Mouse (Mus musculus) neural tube, embryonic 11.5 days (tissue): ENCODE measurements around the gene Cd300lb. TPM values are rescaled to one million over a fixed set of nuclear protein-coding genes. Genes with fewer than 3 reads are reported as not detected.
"Not testable (repeated sequence)": the region's sequence is repeated elsewhere in the genome, so short reads cannot be mapped to it uniquely, and the experiment has no call there.

Source experiments
- ATAC-seq: fragments of 200-750 bp; cut with Nextera tagmentation; 2 replicates; pipeline ENCODE4 v1.8.0; 2017; ENCODE audit warnings: moderate number of reproducible peaks, mild to moderate bottlenecking, moderate TSS enrichment, moderate library complexity; ENCODE audit not compliant: insufficient read depth, low FRiP score, low TSS enrichment
- DNase-seq: peaks from one replicate; pipeline ENCODE4 v3.0.0-alpha.2; 2015; ENCODE audit warnings: low spot score
- H3K27ac ChIP-seq: fragments of 300-500 bp; sonication (generic); 2 replicates; pipeline ENCODE4 v1.5.1; 2014; ENCODE audit warnings: low read depth, mild to moderate bottlenecking, low read length
- H3K27me3 ChIP-seq: fragments of 300-500 bp; sonication (generic); 2 replicates; pipeline ENCODE4 v1.6.1; 2014; ENCODE audit warnings: mild to moderate bottlenecking, low read length, mixed read lengths; ENCODE audit not compliant: control insufficient read depth, insufficient read depth
- H3K36me3 ChIP-seq: fragments of 300-500 bp; sonication (generic); 2 replicates; pipeline ENCODE4 v1.6.1; 2014; ENCODE audit warnings: mild to moderate bottlenecking, low read length, moderate library complexity, mixed read lengths; ENCODE audit not compliant: control insufficient read depth, insufficient read depth
- H3K4me1 ChIP-seq: fragments of 300-500 bp; sonication (generic); 2 replicates; pipeline ENCODE4 v1.6.1; 2014; ENCODE audit warnings: low read length, mixed read lengths; ENCODE audit not compliant: control insufficient read depth, insufficient read depth
- H3K4me2 ChIP-seq: fragments of 300-500 bp; sonication (generic); 2 replicates; pipeline ENCODE4 v1.6.1; 2014; ENCODE audit warnings: low read depth, mild to moderate bottlenecking, moderate library complexity
- H3K4me3 ChIP-seq: fragments of 300-500 bp; sonication (generic); 2 replicates; pipeline ENCODE4 v1.5.1; 2014; ENCODE audit warnings: low read depth, low read length
- H3K9ac ChIP-seq: fragments of 300-500 bp; sonication (generic); 2 replicates; pipeline ENCODE4 v1.6.1; 2014; ENCODE audit warnings: mild to moderate bottlenecking, low read length
- H3K9me3 ChIP-seq: fragments of 300-500 bp; sonication (generic); 2 replicates; pipeline ENCODE4 v1.6.1; 2016; ENCODE audit warnings: low read length; ENCODE audit not compliant: control insufficient read depth
- WGBS: fragments of 180-500 bp; shearing (Covaris S2); extraction: QIAGEN DNeasy Blood & Tissue Kit; methylation state at CpG from one replicate; pipeline ENCODE4 v1.1.7; 2014; 5-methylcytosine and 5-hydroxymethylcytosine counted together
- polyA plus RNA-seq: library from polyadenylated mRNA; unstranded; fragments of >200 nt; fragmentation: Nextera tagmentation; extraction: Ambion mirVana; gene quantifications from 2 replicates; pipeline ENCODE4 v1.2.1, GENCODE M21; 2014

The Cd300lb gene
- polyA plus RNA-seq, 1 experiment from 2014 or later, result 0.20 TPM

GRCm38 (mm10) chr11:114923961-114924360, 10.2 kb downstream of the Cd300lb start:
- no peak overlapping the region for H3K4me2 ChIP-seq
- no peak overlapping the region for H3K9ac ChIP-seq
- ATAC-seq (no peak), DNase-seq (peak; percentile 26)
- H3K9me3 ChIP-seq, result no peaks in the 10 kb centered on the region
- no peak overlapping the region for H3K4me3 ChIP-seq
- 70% methylated on average over 4 of the region's 4 CpGs for WGBS
- no peaks in the 10 kb centered on the region for H3K36me3 ChIP-seq
- no peak overlapping the region for H3K27ac ChIP-seq
- H3K27me3 ChIP-seq, result no peaks in the 10 kb centered on the region
- H3K4me1 ChIP-seq, result no peaks in the 10 kb centered on the region

DNA sequence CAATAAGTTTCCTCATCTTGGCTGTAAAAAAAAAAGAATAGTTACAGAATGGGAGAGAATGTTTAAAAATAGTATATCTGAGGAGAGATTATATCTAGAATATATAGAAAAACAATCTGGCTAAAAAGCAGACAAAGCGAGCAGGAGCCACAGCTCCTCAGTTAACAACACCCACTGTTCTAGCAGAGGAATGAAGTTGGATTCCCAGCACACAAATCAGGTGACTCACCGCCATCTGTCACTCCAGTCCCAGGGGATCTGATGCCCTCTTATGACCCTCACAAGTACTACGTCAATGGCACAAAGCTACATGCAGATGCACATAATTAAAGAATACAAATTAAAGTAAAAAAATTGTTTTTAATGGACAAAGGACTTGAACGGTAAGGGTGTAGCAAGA, 11.7 kb downstream of the Cd300lb start:
- Histone ChIP-seq H3K9ac (no peak overlapping the region), H3K27me3 (no peaks in the 10 kb centered on the region), H3K9me3 (no peaks in the 10 kb centered on the region), H3K4me2 (no peak overlapping the region), H3K27ac (no peak overlapping the region), H3K36me3 (no peaks in the 10 kb centered on the region), H3K4me3 (no peak overlapping the region), H3K4me1 (no peaks in the 10 kb centered on the region)
- 72% methylated on average over 4 of the region's 4 CpGs for WGBS
- ATAC-seq, result no peak
- DNase-seq, result no peak

GRCm38 (mm10) chr11:114917120-114917519, 17.1 kb downstream of the Cd300lb start:
- no peaks in the 10 kb centered on the region for H3K27me3 ChIP-seq
- WGBS, result 84% methylated on average over 6 of the region's 6 CpGs
- no peaks in the 10 kb centered on the region for H3K9me3 ChIP-seq
- H3K27ac ChIP-seq, result no peak overlapping the region
- ATAC-seq (no peak), DNase-seq (no peak)
- no peak overlapping the region for H3K4me3 ChIP-seq
- no peak overlapping the region for H3K4me2 ChIP-seq
- H3K9ac ChIP-seq, result no peak overlapping the region
- no peaks in the 10 kb centered on the region for H3K4me1 ChIP-seq
- H3K36me3 ChIP-seq, result no peaks in the 10 kb centered on the region

DNA sequence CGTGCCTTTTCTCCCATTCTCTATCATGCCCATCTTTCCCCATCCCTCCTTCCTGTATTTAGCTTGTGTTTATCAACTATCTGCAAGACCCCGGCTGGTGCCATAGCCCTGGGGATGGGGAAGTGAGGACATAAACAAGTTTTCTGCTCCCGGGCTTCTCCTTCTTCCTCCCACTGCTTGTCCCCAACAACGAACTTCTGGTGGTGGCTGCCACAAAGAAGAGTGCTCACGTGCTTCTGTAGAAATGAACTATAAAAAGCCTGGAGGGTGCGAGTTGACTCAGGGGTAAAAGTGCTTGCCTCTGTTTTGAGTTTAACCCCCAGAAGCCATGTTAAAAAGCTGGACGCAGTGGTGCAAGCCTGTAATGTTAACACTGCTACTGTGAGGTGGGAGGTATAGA, 19.2 kb downstream of the Cd300lb start:
- Histone ChIP-seq H3K27me3 (no peaks in the 10 kb centered on the region), H3K27ac (no peak overlapping the region), H3K9me3 (no peaks in the 10 kb centered on the region), H3K4me1 (no peaks in the 10 kb centered on the region), H3K4me3 (no peak overlapping the region), H3K4me2 (no peak overlapping the region), H3K36me3 (no peaks in the 10 kb centered on the region), H3K9ac (no peak overlapping the region)
- ATAC-seq (no peak), DNase-seq (no peak)
- WGBS, result 64% methylated on average over 7 of the region's 7 CpGs

GRCm38 (mm10) chr11:114912847-114913246, 21.3 kb downstream of the Cd300lb start:
- ATAC-seq, result no peak
- Histone ChIP-seq H3K9ac (no peak overlapping the region), H3K9me3 (no peaks in the 10 kb centered on the region), H3K4me3 (no peak overlapping the region), H3K36me3 (no peaks in the 10 kb centered on the region), H3K4me1 (no peaks in the 10 kb centered on the region), H3K4me2 (no peak overlapping the region), H3K27me3 (no peaks in the 10 kb centered on the region), H3K27ac (no peak overlapping the region)
- 19% methylated on average over 9 of the region's 9 CpGs for WGBS
- peak; percentile 84 for DNase-seq

DNA sequence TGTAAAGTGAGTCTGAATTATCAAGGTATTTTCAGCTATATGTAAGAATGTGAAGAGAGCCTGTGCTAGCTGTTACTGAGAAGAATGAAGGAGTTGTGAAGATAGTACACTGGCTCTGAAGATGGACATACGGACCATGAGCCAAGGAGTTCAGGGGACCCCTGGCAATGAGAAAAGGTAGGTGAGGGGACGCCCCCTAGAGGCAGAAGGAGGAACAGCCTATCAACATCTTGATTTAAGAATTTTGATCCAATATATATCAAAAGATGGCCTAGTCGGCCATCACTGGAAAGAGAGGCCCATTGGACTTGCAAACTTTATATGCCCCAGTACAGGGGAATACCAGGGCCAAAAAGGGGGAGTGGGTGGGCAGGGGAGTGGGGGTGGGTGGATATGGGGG, 24.6 kb downstream of the Cd300lb start:
- H3K27me3 ChIP-seq, ATAC-seq, H3K9ac ChIP-seq, H3K9me3 ChIP-seq, H3K27ac ChIP-seq, H3K4me3 ChIP-seq, H3K4me1 ChIP-seq, H3K36me3 ChIP-seq, DNase-seq, H3K4me2 ChIP-seq: not testable (repeated sequence)
- WGBS, result 54% methylated on average over 3 of the region's 3 CpGs

- no peak overlapping the region for H3K4me2 ChIP-seq
- no peak overlapping the region for H3K27ac ChIP-seq
- no peak overlapping the region for H3K4me3 ChIP-seq
- WGBS, result 59% methylated on average over 4 of the region's 4 CpGs
- ATAC-seq (no peak), DNase-seq (no peak)
- H3K9me3 ChIP-seq, result no peaks in the 10 kb centered on the region
- H3K4me1 ChIP-seq, result no peaks in the 10 kb centered on the region
- H3K27me3 ChIP-seq, result no peaks in the 10 kb centered on the region
- H3K9ac ChIP-seq, result no peak overlapping the region
- no peaks in the 10 kb centered on the region for H3K36me3 ChIP-seq
Measured at GRCm38 (mm10) chr11:114908086-114908485, 26.1 kb downstream of the Cd300lb start.

DNA sequence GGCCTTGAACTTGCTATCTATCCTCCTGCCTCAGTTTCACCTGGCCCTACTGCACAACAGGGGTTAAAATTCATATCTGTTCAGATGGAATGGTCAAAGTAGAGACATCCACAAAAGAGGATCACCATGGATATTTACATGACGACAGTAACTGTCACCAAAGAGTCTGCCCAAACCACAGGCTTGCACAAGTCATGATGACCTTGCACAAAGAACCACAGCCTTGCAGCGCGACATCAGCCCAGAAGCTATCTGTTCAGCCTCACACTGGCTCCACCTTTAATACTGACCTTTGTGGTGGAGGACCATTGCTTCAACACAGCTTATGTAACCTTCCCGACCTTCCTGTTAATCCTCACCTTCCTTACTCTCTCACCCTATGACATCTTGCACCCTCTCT, 26.6 kb downstream of the Cd300lb start:
- no peak overlapping the region for H3K27ac ChIP-seq
- H3K9me3 ChIP-seq, result no peaks in the 10 kb centered on the region
- H3K36me3 ChIP-seq, result no peaks in the 10 kb centered on the region
- H3K4me3 ChIP-seq, result no peak overlapping the region
- ATAC-seq (no peak), DNase-seq (no peak)
- H3K4me1 ChIP-seq, result no peaks in the 10 kb centered on the region
- WGBS, result 74% methylated on average over 4 of the region's 4 CpGs
- H3K9ac ChIP-seq, result no peak overlapping the region
- H3K27me3 ChIP-seq, result no peaks in the 10 kb centered on the region
- no peak overlapping the region for H3K4me2 ChIP-seq

DNA sequence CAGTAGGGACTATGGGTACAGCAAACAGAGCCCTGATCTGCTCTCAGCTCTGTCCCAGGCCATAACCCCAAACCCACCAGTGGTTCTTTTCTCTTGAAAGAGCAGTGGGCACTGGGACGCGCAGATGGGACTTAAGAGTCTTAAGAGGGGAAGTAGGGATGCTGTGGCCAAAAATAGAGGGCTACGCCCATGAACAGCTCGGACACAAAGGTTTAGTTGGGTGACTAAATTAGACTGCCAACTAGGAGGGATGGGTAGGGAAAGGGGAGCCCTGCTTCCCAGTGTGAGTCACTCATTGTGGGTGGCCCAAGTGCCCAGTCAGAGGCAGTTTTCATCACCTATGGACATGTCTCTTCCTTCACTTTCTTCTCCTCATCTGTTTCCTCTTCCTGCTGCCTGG, 31.0 kb downstream of the Cd300lb start:
- Histone ChIP-seq H3K4me1 (no peaks in the 10 kb centered on the region), H3K9me3 (no peaks in the 10 kb centered on the region)
- ATAC-seq, result no peak

More for the DNA sequence above, 31.0 kb downstream of the Cd300lb start:
- no peaks in the 10 kb centered on the region for H3K27me3 ChIP-seq
- no peak overlapping the region for H3K27ac ChIP-seq
- H3K36me3 ChIP-seq, result no peaks in the 10 kb centered on the region
- no peak overlapping the region for H3K9ac ChIP-seq
- H3K4me3 ChIP-seq, result no peak overlapping the region
- no peak for DNase-seq
- WGBS, result 85% methylated on average over 4 of the region's 4 CpGs
- no peak overlapping the region for H3K4me2 ChIP-seq
